Mouse (Mus musculus) neural tube, embryonic 11.5 days (tissue): ENCODE data around the gene Gm49369. TPM values are rescaled to one million over a fixed set of nuclear protein-coding genes. Genes with fewer than 3 reads are reported as not detected.

ENCODE experiments used
- ATAC-seq: fragments of 200-750 bp; cut with Nextera tagmentation; 2 replicates; pipeline ENCODE4 v1.8.0; 2017; ENCODE audit warnings: moderate number of reproducible peaks, mild to moderate bottlenecking, moderate TSS enrichment, moderate library complexity; ENCODE audit not compliant: insufficient read depth, low FRiP score, low TSS enrichment
- DNase-seq: peaks from one replicate; pipeline ENCODE4 v3.0.0-alpha.2; 2015; ENCODE audit warnings: low spot score
- H3K27ac ChIP-seq: fragments of 300-500 bp; sonication (generic); 2 replicates; pipeline ENCODE4 v1.5.1; 2014; ENCODE audit warnings: low read depth, mild to moderate bottlenecking, low read length
- H3K27me3 ChIP-seq: fragments of 300-500 bp; sonication (generic); 2 replicates; pipeline ENCODE4 v1.6.1; 2014; ENCODE audit warnings: mild to moderate bottlenecking, low read length, mixed read lengths; ENCODE audit not compliant: control insufficient read depth, insufficient read depth
- H3K36me3 ChIP-seq: fragments of 300-500 bp; sonication (generic); 2 replicates; pipeline ENCODE4 v1.6.1; 2014; ENCODE audit warnings: mild to moderate bottlenecking, low read length, moderate library complexity, mixed read lengths; ENCODE audit not compliant: control insufficient read depth, insufficient read depth
- H3K4me1 ChIP-seq: fragments of 300-500 bp; sonication (generic); 2 replicates; pipeline ENCODE4 v1.6.1; 2014; ENCODE audit warnings: low read length, mixed read lengths; ENCODE audit not compliant: control insufficient read depth, insufficient read depth
- H3K4me2 ChIP-seq: fragments of 300-500 bp; sonication (generic); 2 replicates; pipeline ENCODE4 v1.6.1; 2014; ENCODE audit warnings: low read depth, mild to moderate bottlenecking, moderate library complexity
- H3K4me3 ChIP-seq: fragments of 300-500 bp; sonication (generic); 2 replicates; pipeline ENCODE4 v1.5.1; 2014; ENCODE audit warnings: low read depth, low read length
- H3K9ac ChIP-seq: fragments of 300-500 bp; sonication (generic); 2 replicates; pipeline ENCODE4 v1.6.1; 2014; ENCODE audit warnings: mild to moderate bottlenecking, low read length
- H3K9me3 ChIP-seq: fragments of 300-500 bp; sonication (generic); 2 replicates; pipeline ENCODE4 v1.6.1; 2016; ENCODE audit warnings: low read length; ENCODE audit not compliant: control insufficient read depth
- WGBS: fragments of 180-500 bp; shearing (Covaris S2); extraction: QIAGEN DNeasy Blood & Tissue Kit; methylation state at CpG from one replicate; pipeline ENCODE4 v1.1.7; 2014; 5-methylcytosine and 5-hydroxymethylcytosine counted together
- polyA plus RNA-seq: library from polyadenylated mRNA; unstranded; fragments of >200 nt; fragmentation: Nextera tagmentation; extraction: Ambion mirVana; gene quantifications from 2 replicates; pipeline ENCODE4 v1.2.1, GENCODE M21; 2014

Gene Gm49369
- polyA plus RNA-seq, 1 experiment from 2014 or later, result not detected

GRCm38 (mm10) chr7:142391108-142391507, 8.6 kb upstream of the Gm49369 start:
- Histone ChIP-seq H3K27me3 (no peaks in the 10 kb centered on the region), H3K4me2 (no peak overlapping the region), H3K36me3 (no peaks in the 10 kb centered on the region), H3K4me3 (no peak overlapping the region), H3K9ac (no peak overlapping the region), H3K9me3 (no peaks in the 10 kb centered on the region), H3K4me1 (peaks cover 8% of the 10 kb centered on the region; the same call in 1 of the 2 replicates), H3K27ac (no peak overlapping the region)
- DNase-seq (no peak), ATAC-seq (no peak)
- 77% methylated on average over 3 of the region's 3 CpGs for WGBS

- Histone ChIP-seq H3K27me3 (no peaks in the 10 kb centered on the region), H3K9ac (no peak overlapping the region), H3K36me3 (no peaks in the 10 kb centered on the region), H3K4me3 (no peak overlapping the region), H3K9me3 (no peaks in the 10 kb centered on the region), H3K4me1 (peaks cover 8% of the 10 kb centered on the region; the same call in 1 of the 2 replicates), H3K27ac (no peak overlapping the region), H3K4me2 (no peak overlapping the region)
- ATAC-seq, result no peak
- no peak for DNase-seq
- 81% methylated on average over 3 of the region's 3 CpGs for WGBS
Observed at GRCm38 (mm10) chr7:142389961-142390650, 7.6 kb upstream of the Gm49369 start.

GRCm38 (mm10) chr7:142388740-142389139, 6.3 kb upstream of the Gm49369 start:
- ATAC-seq (no peak), DNase-seq (no peak)
- Histone ChIP-seq H3K4me2 (no peak overlapping the region), H3K4me3 (no peak overlapping the region), H3K27me3 (no peaks in the 10 kb centered on the region), H3K36me3 (no peaks in the 10 kb centered on the region), H3K27ac (no peak overlapping the region), H3K9me3 (no peaks in the 10 kb centered on the region), H3K9ac (no peak overlapping the region), H3K4me1 (peaks cover 8% of the 10 kb centered on the region; the same call in 1 of the 2 replicates)
- 99% methylated on average over 2 of the region's 2 CpGs for WGBS

GRCm38 (mm10) chr7:142388198-142388597, 5.7 kb upstream of the Gm49369 start:
- DNase-seq (no peak), ATAC-seq (peak; percentile 11; the same call in 1 of the 2 replicates)
- WGBS, result 88% methylated on average over 1 of the region's 1 CpGs
- Histone ChIP-seq H3K4me2 (peak overlapping the region; percentile 34; the same call in 1 of the 2 replicates), H3K27me3 (no peaks in the 10 kb centered on the region), H3K9ac (peak overlapping the region; percentile 23; the same call in 1 of the 2 replicates), H3K27ac (0 out of 2 replicates have a peak overlapping the region, but pooled peaks have one; percentile 4), H3K4me3 (peak overlapping the region; percentile 68; the same call in 1 of the 2 replicates), H3K36me3 (no peaks in the 10 kb centered on the region), H3K9me3 (no peaks in the 10 kb centered on the region), H3K4me1 (peaks cover 8% of the 10 kb centered on the region; the same call in 1 of the 2 replicates)

GRCm38 (mm10) chr7:142387419-142388148, 5.1 kb upstream of the Gm49369 start, which contains the start of gene Ctsd:
Ctsd (minus strand) TSS chr7:142388038.
- peak within 1 kb of the TSS; percentile 87 for H3K4me2 ChIP-seq
- H3K4me1 ChIP-seq, result peaks cover 8% of the 10 kb centered on the region; the same call in 1 of the 2 replicates
- H3K4me3 ChIP-seq, result peak within 1 kb of the TSS; percentile 68
- WGBS, result under 1% methylated on average over 55 of the region's 55 CpGs
- DNase-seq (peak; percentile 99), ATAC-seq (peak; percentile 97)
- no peaks in the 10 kb centered on the region for H3K36me3 ChIP-seq
- H3K27me3 ChIP-seq, result no peaks in the 10 kb centered on the region
- H3K9ac ChIP-seq, result peak within 1 kb of the TSS; percentile 75
- H3K9me3 ChIP-seq, result no peaks in the 10 kb centered on the region
- H3K27ac ChIP-seq, result 0 out of 2 replicates have a peak within 1 kb of the TSS, but pooled peaks have one; percentile 4

GRCm38 (mm10) chr7:142386621-142387201, 4.2 kb upstream of the Gm49369 start:
- Histone ChIP-seq H3K4me1 (peaks cover 8% of the 10 kb centered on the region; the same call in 1 of the 2 replicates), H3K27ac (no peak overlapping the region), H3K9ac (peak overlapping the region; percentile 75), H3K27me3 (no peaks in the 10 kb centered on the region), H3K9me3 (no peaks in the 10 kb centered on the region), H3K4me3 (peak overlapping the region; percentile 68), H3K36me3 (no peaks in the 10 kb centered on the region), H3K4me2 (peak overlapping the region; percentile 87)
- no peak for DNase-seq
- WGBS, result 69% methylated on average over 6 of the region's 6 CpGs
- ATAC-seq, result no peak

- Histone ChIP-seq H3K36me3 (peaks cover under 1% of the 10 kb centered on the region), H3K27ac (no peak overlapping the region), H3K27me3 (no peaks in the 10 kb centered on the region), H3K4me2 (0 out of 2 replicates have a peak overlapping the region, but pooled peaks have one; percentile 87), H3K9ac (no peak overlapping the region; the same call in 1 of the 2 replicates), H3K4me1 (peaks cover 8% of the 10 kb centered on the region; the same call in 1 of the 2 replicates), H3K9me3 (no peaks in the 10 kb centered on the region), H3K4me3 (no peak overlapping the region)
- no peak for ATAC-seq
- WGBS, result 83% methylated on average over 3 of the region's 3 CpGs
- DNase-seq, result no peak
Observed at GRCm38 (mm10) chr7:142385742-142386403, 3.4 kb upstream of the Gm49369 start.

GRCm38 (mm10) chr7:142384306-142384705, 1.8 kb upstream of the Gm49369 start:
- DNase-seq, result no peak
- no peak overlapping the region for H3K4me2 ChIP-seq
- H3K36me3 ChIP-seq, result peaks cover 4% of the 10 kb centered on the region
- 85% methylated on average over 10 of the region's 10 CpGs for WGBS
- no peaks in the 10 kb centered on the region for H3K27me3 ChIP-seq
- no peaks in the 10 kb centered on the region for H3K9me3 ChIP-seq
- no peak overlapping the region for H3K4me3 ChIP-seq
- H3K27ac ChIP-seq, result no peak overlapping the region
- no peak for ATAC-seq
- H3K4me1 ChIP-seq, result peaks cover 8% of the 10 kb centered on the region; the same call in 1 of the 2 replicates
- no peak overlapping the region for H3K9ac ChIP-seq
